Mouse (Mus musculus) E14TG2a.4 (cell line): ENCODE data around the gene Krt222.

Source experiments
- CTCF ChIP-seq: conservative IDR thresholded peaks from 2 replicates; pipeline ENCODE4 v1.5.1; 2014; ENCODE audit warnings: low read length
- NANOG ChIP-seq: IDR thresholded peaks from 2 replicates; pipeline ENCODE4 v1.6.1; 2014; ENCODE audit warnings: borderline replicate concordance, low read length, mixed read lengths

DNA sequence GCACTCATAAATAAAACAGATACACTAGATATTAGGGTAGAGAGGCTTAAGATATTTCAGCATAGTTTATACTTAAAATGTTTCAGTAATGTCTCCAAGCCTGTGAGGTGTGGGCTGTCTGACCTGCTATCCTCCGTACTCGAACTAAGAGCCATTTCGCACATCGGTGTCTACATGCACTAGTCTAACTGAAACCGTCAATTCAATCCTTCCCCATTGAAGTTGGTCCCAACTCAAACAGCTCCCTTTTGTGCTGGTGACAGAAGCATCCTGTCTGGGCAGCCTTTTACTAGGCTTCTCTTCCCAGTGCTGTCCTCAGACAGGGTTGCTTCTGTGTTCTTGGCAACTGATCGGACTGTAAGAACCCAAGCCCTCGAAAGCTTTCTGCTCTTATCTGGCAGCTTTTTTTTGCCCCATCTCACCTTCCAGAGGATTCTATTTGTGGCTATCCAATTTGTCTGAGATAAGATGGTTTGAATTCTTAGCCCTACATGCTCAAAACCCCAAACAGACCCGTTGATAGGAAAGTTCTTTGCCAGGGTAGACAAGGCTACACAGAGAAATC is 35.7 kb downstream of the Krt222 start:
- TF ChIP-seq CTCF (no peak), NANOG (no peak)
